Mouse (Mus musculus) thymus, postnatal 4 days (tissue): ENCODE measurements at regions not wholly inside any gene's neighbourhood (a gene's known extent, or its start where the extent isn't known, plus 50 kb on each side); places are given as distances from the start of the nearest gene placed in this dataset.
"Not testable (repeated sequence)": the region's sequence is repeated elsewhere in the genome, so short reads cannot be mapped to it uniquely, and the experiment has no call there.

Source experiments
- DNase-seq: peaks from one replicate; pipeline ENCODE4 v3.0.0; 2021

- DNase-seq: no peak
Observed at GRCm38 (mm10) chr5:91892338-91892737, 70.5 kb downstream of the Rchy1 start.

- DNase-seq: no peak
Observed at GRCm38 (mm10) chr5:91881771-91882170, 81.1 kb downstream of the Rchy1 start.

- no peak for DNase-seq
Observed at GRCm38 (mm10) chr5:91880231-91880630, 82.6 kb downstream of the Rchy1 start.

GRCm38 (mm10) chr5:91878627-91879026 lies 84.2 kb downstream of the Rchy1 start:
- no peak for DNase-seq

- no peak for DNase-seq
Observed at GRCm38 (mm10) chr5:91876682-91877031, 86.2 kb downstream of the Rchy1 start.

- no peak for DNase-seq
Observed at GRCm38 (mm10) chr5:91875875-91876681, 86.8 kb downstream of the Rchy1 start.

- no peak for DNase-seq
Observed at GRCm38 (mm10) chr5:91872816-91873215, 90.1 kb downstream of the Rchy1 start.

- no peak for DNase-seq
Observed at GRCm38 (mm10) chr5:91869791-91870190, 93.1 kb downstream of the Rchy1 start.

GRCm38 (mm10) chr5:91866184-91866583 lies 96.7 kb downstream of the Rchy1 start:
- no peak for DNase-seq

GRCm38 (mm10) chr5:91865365-91865764 lies 97.5 kb downstream of the Rchy1 start:
- DNase-seq: no peak

- no peak for DNase-seq
Observed at GRCm38 (mm10) chr5:91862843-91863242, 100.0 kb downstream of the Rchy1 start.

GRCm38 (mm10) chr5:91862243-91862642 lies 100.6 kb downstream of the Rchy1 start:
- peak; percentile 29 for DNase-seq

- DNase-seq: peak; percentile 43
Observed at GRCm38 (mm10) chr5:91861440-91862187, 101.3 kb downstream of the Rchy1 start.

GRCm38 (mm10) chr5:91860489-91860888 lies 102.4 kb downstream of the Rchy1 start:
- DNase-seq: no peak

GRCm38 (mm10) chr5:91852330-91852729 lies 110.5 kb downstream of the Rchy1 start:
- DNase-seq: no peak

GRCm38 (mm10) chr5:91850862-91851569 lies 111.9 kb downstream of the Rchy1 start:
- not testable (repeated sequence) for DNase-seq

- DNase-seq: no peak
Observed at GRCm38 (mm10) chr5:91850440-91850839, 112.4 kb downstream of the Rchy1 start.

- no peak for DNase-seq
Observed at GRCm38 (mm10) chr5:91849533-91849932, 113.3 kb downstream of the Rchy1 start.

- no peak for DNase-seq
Observed at GRCm38 (mm10) chr5:91849114-91849513, 113.8 kb downstream of the Rchy1 start.

GRCm38 (mm10) chr5:91848528-91848927 lies 114.3 kb downstream of the Rchy1 start:
- no peak for DNase-seq

- no peak for DNase-seq
Observed at GRCm38 (mm10) chr5:91843044-91843443, 119.8 kb downstream of the Rchy1 start.

GRCm38 (mm10) chr5:91841066-91841465 lies 121.8 kb downstream of the Rchy1 start:
- DNase-seq: no peak

- no peak for DNase-seq
Observed at GRCm38 (mm10) chr5:91828481-91828880, 134.4 kb downstream of the Rchy1 start.

- DNase-seq: no peak
Observed at GRCm38 (mm10) chr5:91826636-91827035, 136.2 kb downstream of the Rchy1 start.
